Mouse (Mus musculus) heart, postnatal 14 days (tissue): ENCODE measurements around the gene Pcna. TPM values are rescaled to one million over a fixed set of nuclear protein-coding genes. Genes with fewer than 3 reads are reported as not detected.

Source experiments
- DNase-seq, 2 experiments: peaks; one replicate each; pipeline ENCODE4 v3.0.0; 2021 to 2022
- intact Hi-C: fragments of 180-260 bp; cut with DNase I; formaldehyde crosslinking; loops from one replicate; pipeline ENCODE4 v1.15.1; 2025
- total RNA-seq, 2 experiments: library from RNA; stranded (reverse); gene quantifications; 2 replicates each; pipeline ENCODE4 v1.2.3; 2021

The Pcna gene
- total RNA-seq, 2 experiments from 2014 or later: 40.2 to 57.8 TPM

GRCm38 (mm10) chr2:132279336-132279882 is 26.3 kb upstream of the Pcna start:
- intact Hi-C loops: no loop called here
- no peak for DNase-seq

DNA sequence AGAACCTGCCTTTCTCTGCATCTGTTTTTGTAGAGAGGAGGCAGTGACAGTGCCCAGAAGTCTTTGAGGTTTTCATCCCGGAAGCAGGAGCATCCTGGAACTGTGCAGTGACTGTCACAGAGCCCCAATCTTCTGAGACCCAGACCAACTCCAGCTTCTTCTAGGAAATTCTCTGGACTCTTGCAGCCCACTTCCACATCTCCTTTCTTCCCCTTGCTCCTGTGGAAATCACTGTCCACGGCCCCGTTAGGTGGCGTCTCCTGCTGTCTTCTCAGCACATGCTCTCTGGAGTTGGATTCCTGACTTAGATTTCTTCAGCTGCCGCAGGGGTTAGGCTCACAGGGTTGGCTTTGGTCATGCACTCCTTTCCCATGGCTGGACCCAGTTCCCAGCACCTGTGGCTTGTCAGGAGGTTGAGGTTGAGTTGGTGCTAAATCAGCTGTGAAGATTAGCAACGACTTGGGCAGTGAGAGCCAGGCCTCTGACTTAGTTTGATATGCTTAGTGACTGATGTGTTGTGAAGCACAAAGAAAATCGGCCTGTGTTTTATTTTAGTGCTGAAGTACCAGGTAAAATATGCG is 25.2 kb upstream of the Pcna start:
- intact Hi-C loops: no loop called here
- no peak for DNase-seq

GRCm38 (mm10) chr2:132276249-132276648 is 23.1 kb upstream of the Pcna start:
- no peak for DNase-seq
- intact Hi-C loops: no loop called here

- DNase-seq: peak in 1 of 2 experiments; percentile 23
- intact Hi-C loops: no loop called here
Observed at GRCm38 (mm10) chr2:132275527-132275926, 22.4 kb upstream of the Pcna start.

- intact Hi-C loops: no loop called here
- DNase-seq: no peak
Observed at GRCm38 (mm10) chr2:132272694-132273389, 19.7 kb upstream of the Pcna start.

- peak in 1 of 2 experiments; percentile 21 for DNase-seq
- intact Hi-C loops: no loop called here
Observed at GRCm38 (mm10) chr2:132270331-132270951, 17.3 kb upstream of the Pcna start.

GRCm38 (mm10) chr2:132269217-132269616 is 16.1 kb upstream of the Pcna start:
- peak in 1 of 2 experiments; percentile 13 for DNase-seq
- intact Hi-C loops: no loop called here

- intact Hi-C loops: no loop called here
Observed at GRCm38 (mm10) chr2:132266086-132266485, 13.0 kb upstream of the Pcna start.

GRCm38 (mm10) chr2:132265196-132265595 is 12.1 kb upstream of the Pcna start:
- DNase-seq: no peak
- intact Hi-C loops: loop anchor here (2.0 kb wide), 1 partner anchor 18 kb away; no protein-coding TSS in a partner anchor

More at GRCm38 (mm10) chr2:132266086-132266485, 13.0 kb upstream of the Pcna start:
- DNase-seq: no peak

GRCm38 (mm10) chr2:132264266-132264710 is 11.2 kb upstream of the Pcna start:
- intact Hi-C loops: loop anchor here (2.0 to 5.0 kb wide), 2 partner anchors 19 to 223 kb away; no protein-coding TSS in a partner anchor
- DNase-seq: peak in 1 of 2 experiments; percentile 11

DNA sequence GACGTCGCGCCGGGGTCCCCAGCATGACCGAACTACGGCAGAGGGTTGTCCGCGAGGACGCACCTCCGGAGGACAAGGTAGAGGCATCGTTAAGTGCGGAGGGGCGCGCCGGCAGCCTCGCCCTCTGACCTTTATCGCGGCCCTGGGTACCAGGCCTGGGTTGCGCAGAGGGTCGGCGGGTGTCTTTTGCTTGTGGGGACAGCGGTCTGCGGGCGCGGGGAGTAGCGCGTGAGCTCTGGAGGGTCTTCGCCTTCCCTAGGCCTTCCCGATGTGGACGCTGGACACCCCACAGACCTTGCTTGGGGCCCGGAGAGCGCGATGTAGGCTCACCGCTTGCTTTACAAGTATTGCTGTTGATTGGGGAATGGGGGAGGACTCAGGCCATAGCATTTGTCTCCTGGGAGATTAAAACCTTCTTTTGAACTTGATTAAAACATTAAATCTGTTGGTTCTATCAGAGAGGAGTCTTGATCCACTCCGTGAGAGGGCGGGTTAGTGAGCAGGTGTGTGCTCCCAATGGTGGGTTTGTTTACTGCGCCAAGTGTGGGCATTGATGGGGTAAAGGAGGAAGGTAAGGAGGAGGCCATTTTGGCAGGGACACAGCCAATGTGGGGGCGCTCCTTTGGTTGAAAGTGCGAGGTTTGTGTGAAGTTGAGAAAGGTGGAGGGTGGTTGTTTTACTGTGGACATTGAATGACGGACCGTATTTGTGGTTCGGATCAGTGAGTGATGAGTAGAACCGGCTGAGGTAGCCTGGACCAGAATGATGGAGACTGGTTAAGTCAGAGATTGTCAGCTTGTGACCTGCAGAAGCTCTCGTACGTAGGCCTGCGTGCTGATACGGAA is 10.5 kb upstream of the Pcna start:
- intact Hi-C loops: loop anchor here (2.0 to 5.0 kb wide), 3 partner anchors 19 to 224 kb away; no protein-coding TSS in a partner anchor
- peak in 1 of 2 experiments; percentile 32 for DNase-seq

DNA sequence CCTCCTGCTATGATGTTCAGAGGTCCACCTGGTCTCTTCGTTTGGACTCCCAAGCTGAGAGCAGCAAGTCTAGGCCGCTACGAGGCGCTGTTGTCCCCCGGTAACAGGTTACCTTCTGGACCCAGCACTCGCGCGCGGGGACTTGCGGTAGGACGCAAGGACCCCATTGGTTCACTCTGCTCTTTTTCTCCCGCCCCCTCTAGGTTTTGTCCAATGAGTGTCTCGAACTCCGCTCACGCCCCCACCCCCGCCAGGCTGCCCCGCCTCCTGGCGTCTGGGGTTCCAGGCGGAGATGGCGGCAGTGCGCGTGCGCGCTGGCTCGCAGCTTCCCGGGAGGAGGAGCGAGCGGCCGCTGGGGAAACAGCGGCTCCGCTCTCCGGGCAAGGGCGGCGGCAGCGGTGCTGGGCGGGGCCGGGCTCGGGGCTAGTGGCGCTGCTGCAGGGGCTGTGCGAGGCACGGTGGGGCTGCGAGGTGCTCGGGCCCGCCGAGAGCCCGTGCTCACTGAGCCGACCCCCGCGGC is 9.8 kb upstream of the Pcna start, which contains the start of gene Cds2:
Gene Cds2 (plus strand): TSS at position 270 of the 520 bp plus-strand sequence.
- intact Hi-C loops: loop anchor here (2.0 to 5.0 kb wide), 2 partner anchors 52 to 224 kb away; no protein-coding TSS in a partner anchor
- peak; percentile 100 for DNase-seq

- DNase-seq: no peak
- intact Hi-C loops: loop anchor here (2.0 to 5.0 kb wide), 2 partner anchors 53 to 225 kb away; no protein-coding TSS in a partner anchor
Observed at GRCm38 (mm10) chr2:132262175-132262574, 9.1 kb upstream of the Pcna start.

DNA sequence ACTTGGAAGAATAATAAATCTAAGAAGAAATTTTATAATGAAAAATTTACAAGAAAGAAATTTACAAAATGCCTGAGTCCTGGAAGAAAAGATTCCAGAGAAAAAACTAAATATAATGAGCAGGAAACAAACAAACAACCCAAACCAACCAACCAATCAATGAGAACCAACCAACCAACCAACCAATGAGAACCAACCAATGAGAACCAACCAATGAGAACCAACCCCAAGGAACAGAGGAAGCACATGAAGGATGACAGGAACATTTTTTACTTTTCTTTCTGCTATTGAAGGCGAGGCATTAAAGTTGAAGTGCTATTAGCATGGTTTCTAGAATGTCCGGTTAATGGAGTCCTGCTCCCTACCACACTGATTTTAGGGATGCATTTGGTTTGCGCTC is 7.5 kb upstream of the Pcna start:
- intact Hi-C loops: loop anchor here (5.0 kb wide), 1 partner anchor 227 kb away; no protein-coding TSS in a partner anchor

DNA sequence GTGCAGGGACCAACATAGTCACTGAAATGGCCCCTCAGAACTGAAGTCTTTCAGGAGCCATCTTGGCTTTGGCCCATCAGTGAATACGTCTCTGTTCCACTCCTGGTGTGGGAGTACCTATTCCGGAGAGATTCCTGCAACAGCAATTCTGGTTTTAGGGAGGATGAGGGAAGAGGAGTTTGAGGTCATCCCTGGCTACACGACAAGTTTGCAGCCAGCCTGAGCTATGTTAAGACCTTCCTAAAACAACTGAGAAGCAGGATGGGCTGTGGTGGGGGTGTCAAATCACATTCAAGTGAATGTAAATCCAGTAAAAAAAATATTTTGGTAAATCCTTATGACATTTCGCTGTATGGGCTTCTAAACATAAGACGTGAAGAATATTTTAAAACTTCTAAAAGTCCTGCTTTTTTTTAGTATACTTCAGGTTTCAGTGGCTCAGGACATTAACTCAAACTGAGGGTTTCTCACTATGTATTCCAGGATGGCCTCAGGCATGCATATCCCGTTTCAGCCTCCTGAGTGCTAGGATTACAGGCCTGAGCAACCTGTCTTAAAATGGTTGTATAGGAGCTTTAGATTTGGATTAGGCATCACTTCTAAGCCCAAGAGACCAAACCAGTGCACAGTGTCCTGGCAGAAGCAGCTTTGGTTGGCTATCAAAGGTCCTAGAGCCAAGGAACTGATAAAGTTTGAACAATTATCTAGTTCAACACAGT is 4.4 kb upstream of the Pcna start:
- DNase-seq: no peak
- intact Hi-C loops: loop anchor here (2.0 kb wide), 1 partner anchor 51 kb away; no protein-coding TSS in a partner anchor

More for the DNA sequence above, 7.5 kb upstream of the Pcna start:
- DNase-seq: no peak

DNA sequence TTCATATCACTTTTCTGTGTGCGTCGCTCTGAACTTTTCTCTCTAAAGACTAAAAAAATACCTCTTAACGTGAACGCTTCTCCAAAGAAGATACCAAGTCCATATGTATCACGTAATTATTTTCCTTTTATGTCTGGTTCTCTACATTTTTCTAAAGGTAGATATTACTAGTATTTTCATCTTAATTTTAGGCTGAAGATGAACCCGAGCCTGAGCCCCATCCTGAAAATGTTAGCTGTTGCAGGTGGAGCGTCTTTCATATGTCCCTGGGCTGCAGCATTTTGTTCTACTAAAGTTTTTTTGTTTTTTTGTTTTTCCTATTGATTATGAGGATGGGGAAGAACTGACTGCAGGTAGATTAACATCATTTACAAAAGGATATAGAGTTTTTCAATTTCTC is 489 bp upstream of the Pcna start:
- intact Hi-C loops: no loop called here
- no peak for DNase-seq

DNA sequence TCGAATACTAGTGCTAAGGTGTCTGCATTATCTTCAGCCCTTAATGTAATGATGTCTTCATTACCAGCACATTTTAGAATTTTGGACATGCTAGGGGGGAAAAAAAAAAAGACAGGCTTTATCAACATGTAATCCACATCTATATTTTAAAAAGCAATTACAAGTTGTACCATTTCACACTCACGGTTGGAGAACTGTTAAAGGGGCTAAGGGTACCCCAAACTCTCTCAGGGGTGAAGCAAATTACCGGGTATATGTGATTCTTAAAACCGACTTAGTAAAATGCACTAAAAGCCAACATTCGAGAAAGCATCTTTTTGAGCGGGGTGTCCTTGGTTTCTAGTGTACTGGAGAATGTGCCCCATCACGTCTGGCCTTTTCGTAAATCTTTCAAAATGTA is 1.2 kb downstream of the Pcna start:
- intact Hi-C loops: no loop called here
- no peak for DNase-seq

DNA sequence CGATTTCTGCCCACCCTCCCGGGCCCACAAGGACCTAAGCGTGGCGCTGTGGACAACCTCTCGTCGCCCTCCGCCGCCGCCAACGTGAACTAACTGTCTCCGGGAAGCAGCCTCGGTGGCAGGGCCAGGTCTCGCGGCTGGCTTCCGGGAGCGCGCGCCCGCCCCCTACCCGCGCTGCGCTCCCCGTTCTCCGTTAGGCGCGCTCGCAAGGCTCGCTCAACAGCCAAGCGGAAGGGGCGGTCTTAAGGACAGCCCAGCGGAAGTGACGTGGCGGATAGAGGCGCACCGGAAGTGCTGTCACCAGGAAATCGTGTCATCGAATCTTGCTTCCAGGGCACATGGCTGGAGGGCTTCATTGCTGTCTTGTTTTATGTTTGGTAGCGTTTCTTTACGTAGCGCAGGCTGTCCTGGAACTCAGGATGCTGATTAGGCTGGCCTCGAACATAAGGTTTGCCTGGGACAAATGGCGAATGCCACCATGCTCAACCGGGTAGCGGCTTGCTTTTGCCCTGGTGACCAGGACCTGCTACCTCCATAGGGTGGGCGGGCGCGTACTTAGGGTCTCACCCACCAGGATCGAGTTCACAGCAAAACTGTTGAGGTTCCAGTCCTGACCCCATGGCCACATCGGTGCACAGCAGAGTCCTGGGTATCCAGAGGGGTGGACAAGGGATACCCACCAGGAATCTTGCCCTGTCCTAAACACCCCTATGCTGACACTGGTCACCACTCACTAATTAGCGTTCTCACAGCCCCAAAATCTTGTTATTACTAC is 5.4 kb downstream of the Pcna start, which contains the start of gene Tmem230:
Gene Tmem230 (minus strand): TSS at position 269 of the 775 bp plus-strand sequence.
- peak; percentile 93 to 97 for DNase-seq
- intact Hi-C loops: no loop called here
